Mouse (Mus musculus): ENCODE results near the gene Gm43517.

The Gm43517 gene

GRCm38 (mm10) chr12:49385631-49385990 is 637 bp downstream of the Gm43517 start:
- in situ Hi-C loops (cut with MboI, MseI) = no loop called here

GRCm38 (mm10) chr12:49386081-49386805 is 1.3 kb downstream of the Gm43517 start:
- in situ Hi-C loops (cut with MboI, MseI) = no loop called here

GRCm38 (mm10) chr12:49387856-49388598 is 3.1 kb downstream of the Gm43517 start:
- in situ Hi-C loops (cut with MboI, MseI) = no loop called here

GRCm38 (mm10) chr12:49389666-49390065 is 4.7 kb downstream of the Gm43517 start:
- in situ Hi-C loops (cut with MboI, MseI) = no loop called here

- in situ Hi-C loops (cut with MboI, MseI) = no loop called here
Measured at GRCm38 (mm10) chr12:49390257-49390656, 5.3 kb downstream of the Gm43517 start.

GRCm38 (mm10) chr12:49390926-49391304 is 5.9 kb downstream of the Gm43517 start:
- in situ Hi-C loops (cut with MboI, MseI) = no loop called here

GRCm38 (mm10) chr12:49391305-49392040 is 6.5 kb downstream of the Gm43517 start:
- in situ Hi-C loops (cut with MboI, MseI) = no loop called here

- in situ Hi-C loops (cut with MboI, MseI) = no loop called here
Measured at GRCm38 (mm10) chr12:49392041-49392390, 7.0 kb downstream of the Gm43517 start.

GRCm38 (mm10) chr12:49392876-49393275 is 7.9 kb downstream of the Gm43517 start:
- in situ Hi-C loops (cut with MboI, MseI) = no loop called here

- in situ Hi-C loops (cut with MboI, MseI) = no loop called here
Measured at GRCm38 (mm10) chr12:49393639-49394038, 8.7 kb downstream of the Gm43517 start.

GRCm38 (mm10) chr12:49394181-49394580 is 9.2 kb downstream of the Gm43517 start:
- in situ Hi-C loops (cut with MboI, MseI) = no loop called here

- in situ Hi-C loops (cut with MboI, MseI) = no loop called here
Measured at GRCm38 (mm10) chr12:49394836-49395235, 9.9 kb downstream of the Gm43517 start.

- in situ Hi-C loops (cut with MboI, MseI) = no loop called here
Measured at GRCm38 (mm10) chr12:49395969-49396368, 11.0 kb downstream of the Gm43517 start.

- in situ Hi-C loops (cut with MboI, MseI) = no loop called here
Measured at GRCm38 (mm10) chr12:49396776-49397175, 11.8 kb downstream of the Gm43517 start.

- in situ Hi-C loops (cut with MboI, MseI) = no loop called here
Measured at GRCm38 (mm10) chr12:49397443-49398162, 12.6 kb downstream of the Gm43517 start.

- in situ Hi-C loops (cut with MboI, MseI) = no loop called here
Measured at GRCm38 (mm10) chr12:49398163-49398540, 13.2 kb downstream of the Gm43517 start.

- in situ Hi-C loops (cut with MboI, MseI) = no loop called here
Measured at GRCm38 (mm10) chr12:49398636-49399035, 13.7 kb downstream of the Gm43517 start.

GRCm38 (mm10) chr12:49399611-49400010 is 14.6 kb downstream of the Gm43517 start:
- in situ Hi-C loops (cut with MboI, MseI) = no loop called here

GRCm38 (mm10) chr12:49400036-49400852 is 15.3 kb downstream of the Gm43517 start:
- in situ Hi-C loops (cut with MboI, MseI) = no loop called here

GRCm38 (mm10) chr12:49400853-49401118 is 15.8 kb downstream of the Gm43517 start:
- in situ Hi-C loops (cut with MboI, MseI) = no loop called here

- in situ Hi-C loops (cut with MboI, MseI) = no loop called here
Measured at GRCm38 (mm10) chr12:49401119-49401795, 16.3 kb downstream of the Gm43517 start.
